Mouse (Mus musculus) cortical plate, adult 2 months (tissue): Measurements from ENCODE around the gene Astn2.

Experiments
- CTCF ChIP-seq: fragments of 200-500 bp; IDR thresholded peaks from 2 replicates; pipeline ENCODE4 v1.5.1; 2011; ENCODE audit warnings: mild to moderate bottlenecking, control low read depth, low read length; ENCODE audit not compliant: insufficient read depth; ENCODE audit errors: extremely low read depth
- POLR2A ChIP-seq: fragments of 200-500 bp; IDR thresholded peaks from 2 replicates; pipeline ENCODE4 v1.6.1; 2011; ENCODE audit warnings: mild to moderate bottlenecking, low read length, control low read depth; ENCODE audit not compliant: insufficient read depth; ENCODE audit errors: extremely low read depth

DNA sequence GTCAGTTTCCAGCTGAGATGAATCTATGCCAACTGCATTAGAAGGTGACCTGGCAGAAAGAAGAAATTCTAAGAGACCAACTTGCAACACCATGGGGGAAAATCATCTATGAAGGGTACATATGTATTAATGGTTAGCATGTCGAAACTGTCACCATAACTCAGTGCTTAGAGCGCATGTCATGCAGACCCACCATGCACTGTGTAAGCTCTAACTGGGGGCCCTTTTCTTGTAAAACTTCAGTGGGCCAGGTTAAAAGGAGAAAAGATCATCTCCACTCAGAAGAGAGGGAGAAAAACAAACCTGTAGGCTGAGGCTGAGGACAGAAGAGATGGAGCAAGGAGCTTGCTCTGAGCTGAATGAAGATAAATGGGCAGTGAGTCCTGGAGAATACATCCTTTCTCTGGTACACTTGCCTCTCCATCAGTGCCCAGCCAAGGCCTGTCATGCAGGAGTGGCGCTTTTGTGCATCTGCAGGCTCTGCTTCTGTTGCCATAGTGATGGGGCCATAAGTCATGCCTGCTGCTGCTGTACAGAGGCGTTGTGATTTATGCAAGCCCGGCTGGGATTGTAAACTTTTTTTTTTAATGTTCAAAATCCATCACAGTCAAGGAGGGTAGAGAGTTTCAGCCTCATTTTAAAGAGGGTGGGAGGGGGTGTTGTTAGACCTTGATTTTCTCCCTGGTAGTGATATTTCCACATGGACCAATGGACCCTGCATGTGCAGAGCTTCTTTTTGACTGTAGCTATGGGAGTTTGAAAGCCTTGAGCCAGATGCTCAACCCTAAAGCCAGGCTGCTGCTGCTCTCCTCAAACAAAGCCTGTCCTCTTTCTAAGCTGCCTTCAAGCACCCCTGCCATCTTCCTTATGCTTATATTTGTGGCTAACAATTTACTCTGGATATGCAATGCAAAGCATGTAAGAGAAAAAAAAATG, 508.1 kb downstream of the Astn2 start:
- TF ChIP-seq CTCF, result no peak
- no peak for TF ChIP-seq POLR2A
